Mouse (Mus musculus): Measurements from ENCODE around the gene Leap2. TPM values are rescaled to one million over a fixed set of nuclear protein-coding genes. Genes with fewer than 3 reads are reported as not detected.
A peak's percentile ranks its signal among the peaks of the same experiment; 100 is the strongest.
"Not testable (repeated sequence)": the region's sequence is repeated elsewhere in the genome, so short reads cannot be mapped to it uniquely, and the experiment has no call there.

The Leap2 gene
- polyA plus RNA-seq, 1 experiment, result not detected

GRCm38 (mm10) chr11:53428716-53429057 is 5.7 kb upstream of the Leap2 start:
- Histone ChIP-seq H3K27ac (ENCODE audit: insufficient read depth, low read length) (no peak overlapping the region), H3K4me3 (replicated peaks; ENCODE audit: insufficient read depth, low read depth, low read length) (no peak overlapping the region), H3K27me3 (ENCODE audit: control insufficient read depth, insufficient read depth, low read length) (no peaks in the 10 kb centered on the region), H3K4me1 (ENCODE audit: control insufficient read depth, insufficient read depth, low read length) (peaks cover 7% of the 10 kb centered on the region; the same call in 1 of the 2 replicates)
- no peak for DNase-seq
- no peak for TF ChIP-seq POLR2A (IDR thresholded peaks at IDR 0.05; ENCODE audit: borderline replicate concordance, insufficient read depth, low read length)
- TF ChIP-seq CTCF (IDR thresholded peaks at IDR 0.05; ENCODE audit: borderline replicate concordance, insufficient read depth, low read depth, low read length), result no peak
- 94% methylated on average over 5 of the region's 5 CpGs for WGBS

- no peak for DNase-seq
- Histone ChIP-seq H3K27me3 (ENCODE audit: control insufficient read depth, insufficient read depth, low read length) (no peaks in the 10 kb centered on the region), H3K27ac (ENCODE audit: insufficient read depth, low read length) (no peak overlapping the region), H3K4me1 (ENCODE audit: control insufficient read depth, insufficient read depth, low read length) (peaks cover 7% of the 10 kb centered on the region; the same call in 1 of the 2 replicates), H3K4me3 (replicated peaks; ENCODE audit: insufficient read depth, low read depth, low read length) (no peak overlapping the region)
- 88% methylated on average over 3 of the region's 3 CpGs for WGBS
- no peak for TF ChIP-seq CTCF (IDR thresholded peaks at IDR 0.05; ENCODE audit: borderline replicate concordance, insufficient read depth, low read depth, low read length)
- peak; percentile 10; the same call in 1 of the 2 replicates for TF ChIP-seq POLR2A (IDR thresholded peaks at IDR 0.05; ENCODE audit: borderline replicate concordance, insufficient read depth, low read length)
Measured at GRCm38 (mm10) chr11:53427993-53428715, 5.2 kb upstream of the Leap2 start.

GRCm38 (mm10) chr11:53426914-53427313 is 3.9 kb upstream of the Leap2 start:
- 78% methylated on average over 3 of the region's 3 CpGs for WGBS
- DNase-seq, result not testable (repeated sequence)

GRCm38 (mm10) chr11:53425711-53426255 is 2.8 kb upstream of the Leap2 start:
- no peak overlapping the region for H3K27ac ChIP-seq (ENCODE audit: insufficient read depth, low read length)
- no peak for TF ChIP-seq POLR2A (IDR thresholded peaks at IDR 0.05; ENCODE audit: borderline replicate concordance, insufficient read depth, low read length)
- TF ChIP-seq CTCF (IDR thresholded peaks at IDR 0.05; ENCODE audit: borderline replicate concordance, insufficient read depth, low read depth, low read length), result no peak
- 55% methylated on average over 6 of the region's 6 CpGs for WGBS
- no peak overlapping the region for H3K4me3 ChIP-seq (replicated peaks; ENCODE audit: insufficient read depth, low read depth, low read length)
- DNase-seq, result peak; percentile 35 to 57
- peaks cover 7% of the 10 kb centered on the region; the same call in 1 of the 2 replicates for H3K4me1 ChIP-seq (ENCODE audit: control insufficient read depth, insufficient read depth, low read length)
- no peaks in the 10 kb centered on the region for H3K27me3 ChIP-seq (ENCODE audit: control insufficient read depth, insufficient read depth, low read length)

More at GRCm38 (mm10) chr11:53426914-53427313, 3.9 kb upstream of the Leap2 start:
- not testable (repeated sequence) for H3K27ac ChIP-seq (ENCODE audit: insufficient read depth, low read length); H3K4me1 ChIP-seq (ENCODE audit: control insufficient read depth, insufficient read depth, low read length); H3K27me3 ChIP-seq (ENCODE audit: control insufficient read depth, insufficient read depth, low read length); H3K4me3 ChIP-seq (replicated peaks; ENCODE audit: insufficient read depth, low read depth, low read length)

- no peak for DNase-seq
- no peak for TF ChIP-seq CTCF (IDR thresholded peaks at IDR 0.05; ENCODE audit: borderline replicate concordance, insufficient read depth, low read depth, low read length)
- no peak for TF ChIP-seq POLR2A (IDR thresholded peaks at IDR 0.05; ENCODE audit: borderline replicate concordance, insufficient read depth, low read length)
- no peak overlapping the region for H3K27ac ChIP-seq (ENCODE audit: insufficient read depth, low read length)
Measured at GRCm38 (mm10) chr11:53425251-53425650, 2.3 kb upstream of the Leap2 start.

GRCm38 (mm10) chr11:53424826-53425225 is 1.9 kb upstream of the Leap2 start:
- Histone ChIP-seq H3K27me3 (ENCODE audit: control insufficient read depth, insufficient read depth, low read length) (no peaks in the 10 kb centered on the region), H3K27ac (ENCODE audit: insufficient read depth, low read length) (no peak overlapping the region), H3K4me1 (ENCODE audit: control insufficient read depth, insufficient read depth, low read length) (peaks cover 7% of the 10 kb centered on the region; the same call in 1 of the 2 replicates), H3K4me3 (replicated peaks; ENCODE audit: insufficient read depth, low read depth, low read length) (no peak overlapping the region)
- DNase-seq, result no peak
- no peak for TF ChIP-seq CTCF (IDR thresholded peaks at IDR 0.05; ENCODE audit: borderline replicate concordance, insufficient read depth, low read depth, low read length)
- TF ChIP-seq POLR2A (IDR thresholded peaks at IDR 0.05; ENCODE audit: borderline replicate concordance, insufficient read depth, low read length), result no peak
- 77% methylated on average over 2 of the region's 2 CpGs for WGBS

More at GRCm38 (mm10) chr11:53425251-53425650, 2.3 kb upstream of the Leap2 start:
- H3K4me3 ChIP-seq (replicated peaks; ENCODE audit: insufficient read depth, low read depth, low read length), result no peak overlapping the region
- no peaks in the 10 kb centered on the region for H3K27me3 ChIP-seq (ENCODE audit: control insufficient read depth, insufficient read depth, low read length)
- WGBS, result 75% methylated on average over 3 of the region's 3 CpGs
- peaks cover 7% of the 10 kb centered on the region; the same call in 1 of the 2 replicates for H3K4me1 ChIP-seq (ENCODE audit: control insufficient read depth, insufficient read depth, low read length)

- H3K27me3 ChIP-seq (ENCODE audit: control insufficient read depth, insufficient read depth, low read length), result no peaks in the 10 kb centered on the region
- H3K4me3 ChIP-seq (replicated peaks; ENCODE audit: insufficient read depth, low read depth, low read length), result no peak overlapping the region
- H3K27ac ChIP-seq (ENCODE audit: insufficient read depth, low read length), result no peak overlapping the region
- TF ChIP-seq POLR2A (IDR thresholded peaks at IDR 0.05; ENCODE audit: borderline replicate concordance, insufficient read depth, low read length), result no peak
- no peak for TF ChIP-seq CTCF (IDR thresholded peaks at IDR 0.05; ENCODE audit: borderline replicate concordance, insufficient read depth, low read depth, low read length)
- no peaks in the 10 kb centered on the region for H3K4me1 ChIP-seq (ENCODE audit: control insufficient read depth, insufficient read depth, low read length)
- DNase-seq, result no peak
Measured at GRCm38 (mm10) chr11:53418048-53418447, 4.9 kb downstream of the Leap2 start.

- no peak for DNase-seq
- no peak overlapping the region for H3K4me3 ChIP-seq (replicated peaks; ENCODE audit: insufficient read depth, low read depth, low read length)
- WGBS, result 43% methylated on average over 4 of the region's 4 CpGs
- no peaks in the 10 kb centered on the region for H3K27me3 ChIP-seq (ENCODE audit: control insufficient read depth, insufficient read depth, low read length)
- no peaks in the 10 kb centered on the region for H3K4me1 ChIP-seq (ENCODE audit: control insufficient read depth, insufficient read depth, low read length)
- no peak overlapping the region for H3K27ac ChIP-seq (ENCODE audit: insufficient read depth, low read length)
- TF ChIP-seq CTCF (IDR thresholded peaks at IDR 0.05; ENCODE audit: borderline replicate concordance, insufficient read depth, low read depth, low read length), result no peak
- TF ChIP-seq POLR2A (IDR thresholded peaks at IDR 0.05; ENCODE audit: borderline replicate concordance, insufficient read depth, low read length), result no peak
Measured at GRCm38 (mm10) chr11:53413871-53414270, 9.1 kb downstream of the Leap2 start.
